Mouse (Mus musculus) ZHBTc4 (cell line): Measurements from ENCODE around the gene Tas2r138.
A peak's percentile ranks its signal among the peaks of the same experiment; 100 is the strongest.

Experiments
- DNase-seq: peaks from one replicate; pipeline ENCODE4 v3.0.0-alpha.2; 2011; ENCODE audit warnings: low read depth, low spot score

The Tas2r138 gene

DNA sequence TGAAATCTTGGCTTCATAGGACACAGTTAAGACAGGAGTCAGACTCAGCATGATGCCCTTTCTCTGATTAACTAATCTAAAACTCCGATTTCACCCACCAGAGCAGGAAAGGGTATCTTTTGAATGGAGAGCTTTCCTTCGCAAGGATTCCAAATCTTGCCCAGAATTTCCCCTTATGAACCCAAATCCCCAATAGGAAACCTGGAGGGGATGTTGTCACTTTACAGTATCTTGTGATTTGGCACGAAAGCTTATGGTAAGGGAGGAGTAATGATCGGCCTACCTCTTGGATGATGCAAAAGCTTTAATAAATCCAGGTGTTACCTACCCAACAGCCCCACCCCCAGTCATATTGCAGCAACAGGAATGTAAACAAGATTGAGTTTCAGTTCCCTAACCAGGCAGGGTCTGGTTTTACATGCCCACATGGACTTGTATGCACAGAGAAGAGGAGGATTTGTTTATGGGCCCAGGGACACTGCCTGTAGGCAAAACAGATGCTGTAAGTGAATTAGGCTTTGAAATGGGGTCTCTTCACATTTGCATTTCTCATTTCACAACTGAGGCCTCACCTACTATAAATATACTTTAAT lies at the start of gene Tas2r138:
Gene Tas2r138 (minus strand): TSS at position 51 of the 593 bp plus-strand sequence.
- no peak for DNase-seq

DNA sequence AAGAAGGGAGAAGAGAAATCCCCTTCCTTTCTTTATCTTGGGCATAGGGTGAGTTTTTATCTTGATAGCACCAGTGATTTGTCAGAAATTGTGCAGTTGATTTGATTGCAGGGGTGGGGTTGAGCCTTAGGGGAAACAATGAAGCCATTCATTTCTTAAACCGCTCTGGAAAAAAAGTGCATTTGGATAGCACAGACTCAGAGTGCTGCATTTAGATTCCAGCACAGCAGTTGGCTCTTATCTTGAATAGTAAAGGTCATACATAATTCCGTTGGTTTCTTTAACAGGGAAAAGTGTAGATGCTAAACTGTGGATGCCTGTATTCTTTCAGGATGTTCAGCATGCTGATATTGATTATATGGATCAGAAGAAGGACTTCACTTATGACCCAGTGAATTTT lies 47.8 kb upstream of the Tas2r138 start:
- DNase-seq, result no peak

DNA sequence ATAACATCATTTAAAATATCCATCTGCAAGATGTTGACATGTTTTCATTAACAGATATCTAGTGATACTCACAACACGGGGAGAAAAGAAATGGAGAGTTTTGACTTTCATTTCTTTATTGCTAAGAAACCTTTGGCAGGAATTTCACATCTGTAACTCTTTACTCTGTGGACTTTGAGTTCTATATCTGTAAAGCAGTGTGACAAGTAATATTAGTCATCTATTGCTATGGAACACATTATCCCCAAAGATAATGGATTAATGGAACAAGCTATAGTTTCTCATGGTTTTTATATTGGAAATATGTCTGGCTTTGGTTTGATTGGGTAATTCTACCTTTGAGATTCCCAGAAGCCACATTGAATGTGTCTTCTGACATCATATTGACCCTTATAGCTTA lies 37.8 kb upstream of the Tas2r138 start:
- DNase-seq, result no peak

DNA sequence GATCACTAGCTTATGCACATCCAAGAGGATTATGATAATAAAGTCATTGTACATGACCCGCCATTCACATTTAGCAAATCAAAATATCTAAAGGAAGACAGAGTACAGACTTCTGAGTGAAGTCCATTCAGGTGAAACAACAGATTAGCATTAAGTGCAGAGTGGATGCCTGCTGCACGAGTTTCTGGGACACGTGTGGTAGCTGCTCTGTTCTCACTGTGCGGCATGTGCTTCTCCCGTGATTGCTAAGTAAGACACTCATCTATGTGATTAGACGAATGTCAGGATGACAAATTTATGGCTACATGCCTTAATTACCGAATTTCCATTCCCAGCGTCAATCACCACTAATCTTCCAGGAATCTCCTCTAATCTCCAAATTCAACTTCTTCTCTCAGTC lies 32.6 kb upstream of the Tas2r138 start:
- no peak for DNase-seq

DNA sequence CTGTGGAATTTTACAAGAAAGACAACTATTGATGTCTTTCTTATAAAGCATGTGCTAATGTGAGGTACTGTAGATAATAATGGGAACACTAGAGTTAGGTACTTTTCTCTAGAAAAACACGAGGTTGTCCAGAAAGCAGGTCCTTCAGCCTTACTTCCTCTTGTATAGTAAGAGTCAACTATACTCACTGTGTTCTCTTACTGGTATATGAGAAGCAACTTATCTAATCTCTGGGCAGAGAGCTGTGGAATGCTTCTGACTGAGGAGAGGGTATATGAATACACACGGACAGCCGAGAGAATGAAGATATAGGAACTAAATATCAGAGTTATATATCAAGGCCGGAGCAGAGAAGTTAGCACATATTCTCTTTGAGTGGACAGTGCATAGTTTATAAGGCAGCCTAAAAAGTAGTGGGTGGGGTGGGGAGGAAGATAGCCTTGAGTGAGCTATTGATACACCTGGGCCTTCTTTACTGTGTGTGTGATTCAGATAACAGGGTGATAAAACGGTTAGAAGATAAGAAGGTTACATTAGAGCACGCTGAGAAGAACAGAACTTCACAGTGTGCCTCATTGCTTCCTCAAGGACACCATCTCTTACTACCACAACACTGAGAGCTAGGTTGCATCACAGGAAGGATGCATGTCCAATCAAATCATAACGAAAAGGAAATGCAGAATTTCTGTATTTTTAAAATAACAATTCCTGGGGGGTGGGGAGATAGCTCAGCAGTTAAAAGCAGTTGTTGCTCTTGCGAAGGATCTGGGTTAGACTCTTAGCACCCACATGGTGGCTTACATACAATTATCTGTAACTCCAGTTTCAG lies 27.8 kb upstream of the Tas2r138 start:
- no peak for DNase-seq

DNA sequence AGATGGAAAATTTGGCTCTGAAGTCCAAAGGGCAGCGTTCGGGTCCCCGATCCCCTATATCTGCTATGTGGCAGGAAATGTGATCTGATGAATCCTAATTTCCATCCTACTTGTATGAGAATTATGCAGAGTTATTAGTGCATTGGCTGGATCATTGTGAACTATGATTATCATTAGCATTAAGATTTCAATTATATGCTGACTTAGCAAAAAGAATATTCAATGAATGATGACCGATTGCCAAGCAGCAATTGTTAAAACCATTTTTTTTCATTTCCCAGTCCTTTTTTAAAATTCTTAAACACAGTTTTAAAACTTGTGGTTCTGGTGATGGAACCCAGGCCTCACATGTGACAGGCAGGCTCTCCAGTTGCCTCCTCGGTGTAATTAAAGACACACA lies 24.6 kb upstream of the Tas2r138 start:
- DNase-seq, result no peak

DNA sequence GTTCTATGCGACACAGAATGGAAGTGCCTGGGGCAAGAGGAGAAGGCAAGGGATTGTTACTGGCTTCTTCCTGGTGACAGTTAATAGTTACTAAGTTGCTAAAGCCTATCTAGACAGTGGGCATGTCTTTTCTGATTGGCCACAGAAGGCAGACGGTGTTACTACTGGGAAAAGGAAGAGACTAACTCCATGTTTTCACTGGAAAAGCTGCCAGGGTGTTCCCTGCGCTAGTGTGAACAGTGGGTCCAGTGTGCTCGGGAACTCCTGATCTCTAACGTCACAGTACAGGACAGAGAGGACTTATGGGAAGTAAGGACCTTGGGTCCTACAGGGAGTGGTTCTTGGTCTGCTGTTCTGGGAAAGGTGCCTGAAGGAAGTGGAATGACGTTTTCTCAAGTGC lies 22.4 kb upstream of the Tas2r138 start:
- DNase-seq, result no peak

DNA sequence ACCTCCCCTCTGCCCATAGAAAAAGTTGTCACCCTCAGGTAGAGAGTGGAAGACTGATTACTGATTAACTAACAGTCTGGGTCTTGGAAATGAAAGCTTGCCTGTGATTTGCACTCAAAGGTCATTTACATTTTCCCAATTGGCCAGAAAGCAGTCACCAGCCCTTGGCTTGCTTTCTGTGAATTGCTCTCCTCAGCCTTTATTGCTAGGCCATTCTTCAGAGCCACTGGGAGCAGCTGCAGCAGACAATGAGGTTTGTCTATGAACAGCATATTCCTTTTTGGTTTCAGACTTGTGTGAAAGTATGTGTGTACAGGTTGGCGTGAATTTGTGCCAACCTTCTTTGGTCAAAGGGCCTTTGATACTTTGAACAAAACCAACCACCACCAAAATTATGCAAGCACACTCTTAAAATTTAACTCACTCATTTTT lies 21.5 kb upstream of the Tas2r138 start:
- no peak for DNase-seq

DNA sequence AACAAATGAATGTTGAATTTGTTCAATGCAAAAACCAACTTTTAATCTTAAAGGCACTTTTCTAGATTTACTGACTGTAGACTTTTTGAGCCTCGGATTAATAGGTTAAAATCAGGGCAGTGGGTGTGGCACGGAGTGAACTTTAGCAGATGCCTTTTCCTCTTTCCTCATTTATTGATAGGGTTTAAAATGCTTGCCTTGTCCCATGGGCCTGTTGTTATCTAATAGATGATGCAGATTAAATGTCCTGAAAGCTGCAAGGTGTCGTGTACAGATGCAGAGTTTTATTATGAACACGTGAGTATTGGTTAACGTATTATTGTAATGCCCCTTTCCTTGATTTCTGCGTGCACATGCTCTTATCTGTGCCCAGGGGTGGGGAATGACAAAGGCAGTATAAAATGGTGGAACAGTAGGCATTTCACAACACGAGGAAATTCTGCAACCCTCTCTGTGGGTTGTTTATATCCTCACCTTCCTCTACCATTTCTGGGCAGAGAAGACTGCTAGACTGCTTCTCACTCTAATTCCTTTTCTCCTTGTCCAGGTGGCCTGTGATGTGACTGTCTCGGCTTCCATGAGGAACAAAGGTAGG lies 15.4 kb upstream of the Tas2r138 start, which contains the start of gene Mgam:
Gene Mgam (plus strand): TSS at position 426 of the 595 bp plus-strand sequence.
- no peak for DNase-seq

DNA sequence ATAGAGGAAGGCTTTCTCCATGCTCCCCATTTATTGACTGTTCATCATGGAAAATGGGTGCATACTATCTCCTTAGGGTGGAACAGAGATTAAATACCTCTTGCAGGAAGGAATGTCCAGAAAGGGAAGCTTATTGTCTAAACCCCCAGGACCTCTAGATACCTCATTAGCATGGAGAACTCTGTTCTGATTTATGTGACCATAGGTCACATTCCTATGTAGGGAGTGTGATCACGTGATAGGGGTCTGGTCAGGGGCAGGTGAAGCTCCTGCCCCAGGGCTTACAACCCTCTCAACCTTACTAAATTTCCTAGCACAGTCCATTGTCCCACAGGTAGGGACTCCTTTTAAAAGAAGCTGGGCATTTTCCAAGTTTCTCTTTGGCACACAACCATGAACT lies 13.0 kb upstream of the Tas2r138 start:
- DNase-seq, result peak; percentile 43

DNA sequence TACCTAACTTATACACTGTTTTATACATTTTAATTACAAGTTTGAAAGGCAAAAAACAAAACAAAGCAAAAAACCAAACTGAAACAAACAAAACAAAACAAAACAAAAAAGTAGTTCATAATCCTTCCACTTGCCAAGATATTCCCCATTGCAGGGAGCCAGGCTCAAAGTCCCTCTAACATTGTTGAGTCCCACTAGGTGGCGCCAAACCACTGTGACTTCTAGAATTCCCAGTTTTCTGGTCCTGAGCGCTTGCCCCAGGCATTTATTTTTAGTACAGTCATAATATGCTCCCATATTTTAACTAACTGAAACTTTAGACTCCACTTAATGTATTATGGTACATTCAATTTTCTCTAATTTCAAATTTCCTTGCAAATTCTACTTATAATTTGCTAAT lies 4.9 kb upstream of the Tas2r138 start:
- peak; percentile 68 for DNase-seq

DNA sequence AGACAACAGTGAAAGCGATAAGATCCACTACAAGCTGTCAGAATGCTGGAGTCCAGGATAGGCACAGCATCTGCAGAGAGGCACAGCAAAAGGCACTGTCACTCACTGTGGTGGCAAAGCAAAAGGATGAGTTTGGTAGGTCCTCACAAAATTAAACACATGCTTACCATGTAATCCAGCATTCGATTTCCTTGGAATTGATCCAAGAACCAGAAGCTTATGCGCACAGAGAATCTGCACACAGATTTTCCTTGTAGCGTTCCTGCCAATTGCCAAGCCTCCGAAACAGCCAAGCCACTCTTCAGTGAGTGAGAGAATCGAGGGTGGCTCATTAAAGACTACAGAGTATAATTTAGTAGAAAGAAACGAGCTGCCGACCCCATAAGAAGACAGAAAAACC lies 2.9 kb downstream of the Tas2r138 start:
- no peak for DNase-seq

DNA sequence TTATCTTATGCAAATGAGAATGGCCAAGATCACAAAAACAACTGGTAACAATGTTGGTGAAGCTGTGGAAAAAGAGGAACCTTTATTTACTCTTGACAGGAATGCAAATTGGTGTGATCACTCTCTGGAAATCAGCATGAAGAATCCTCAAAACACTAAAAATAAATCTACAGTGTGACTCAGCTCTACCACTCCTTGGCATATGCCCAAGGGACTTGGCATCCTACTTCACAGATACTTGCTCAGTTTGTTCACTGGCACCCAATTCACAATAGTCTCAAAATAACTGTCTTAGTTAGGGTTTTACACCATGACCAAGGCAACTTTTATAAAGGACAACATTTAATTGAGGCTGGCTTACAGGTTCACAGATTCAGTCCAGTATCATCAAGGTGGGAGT lies 5.7 kb downstream of the Tas2r138 start:
- DNase-seq, result no peak

DNA sequence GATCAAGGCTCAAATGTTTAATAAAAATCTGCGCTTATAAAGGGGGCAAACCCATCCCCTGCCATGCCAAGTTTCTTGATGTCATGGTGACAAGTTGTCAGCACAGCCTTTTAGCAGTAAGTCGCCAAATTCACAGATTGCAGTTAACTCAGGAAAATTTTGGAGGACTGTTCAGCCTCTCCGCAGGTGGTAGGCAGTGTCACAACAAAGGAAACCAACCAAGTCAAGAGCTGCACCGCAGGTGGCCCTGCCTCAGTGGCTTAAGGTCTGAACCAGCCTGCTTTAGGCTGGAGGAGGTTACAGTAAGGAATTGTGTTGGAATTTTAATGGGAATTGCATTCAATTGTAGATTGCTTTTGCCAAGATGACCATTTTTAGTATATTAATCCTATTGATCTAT lies 14.6 kb downstream of the Tas2r138 start:
- DNase-seq, result peak; percentile 69

DNA sequence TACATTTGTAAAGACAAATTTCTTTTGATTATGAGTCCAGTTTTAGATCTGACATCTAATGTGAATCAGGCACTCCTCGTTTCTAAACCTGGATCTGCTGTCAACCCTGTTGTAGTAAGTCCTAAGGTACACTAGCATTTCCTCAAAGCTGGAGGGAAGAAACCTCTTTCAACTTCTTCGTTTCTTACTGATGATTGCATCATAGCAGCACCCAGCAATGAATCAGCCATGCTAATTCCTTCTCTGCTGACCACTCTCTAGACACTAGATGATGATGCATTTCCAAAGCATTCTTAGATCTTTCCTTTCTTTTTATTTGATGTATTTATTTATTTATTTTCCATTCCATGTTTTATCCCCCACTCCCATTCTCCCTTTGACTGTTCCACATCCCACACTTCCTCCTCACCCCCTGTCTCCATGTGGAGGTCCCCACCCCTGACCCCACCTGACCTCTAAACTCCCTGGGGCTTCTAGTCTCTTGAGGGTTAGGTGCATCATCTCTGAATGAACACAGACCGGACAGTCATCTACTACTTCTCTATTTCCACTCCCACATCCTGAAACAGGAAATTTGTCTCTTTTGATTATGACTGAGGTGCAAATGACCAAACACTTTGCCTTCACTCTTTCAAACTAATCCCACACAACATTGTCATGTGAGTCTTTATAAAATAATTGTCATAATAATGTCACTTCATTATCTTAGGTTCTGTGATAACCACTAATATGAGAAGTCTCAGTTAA lies 18.1 kb downstream of the Tas2r138 start:
- no peak for DNase-seq

DNA sequence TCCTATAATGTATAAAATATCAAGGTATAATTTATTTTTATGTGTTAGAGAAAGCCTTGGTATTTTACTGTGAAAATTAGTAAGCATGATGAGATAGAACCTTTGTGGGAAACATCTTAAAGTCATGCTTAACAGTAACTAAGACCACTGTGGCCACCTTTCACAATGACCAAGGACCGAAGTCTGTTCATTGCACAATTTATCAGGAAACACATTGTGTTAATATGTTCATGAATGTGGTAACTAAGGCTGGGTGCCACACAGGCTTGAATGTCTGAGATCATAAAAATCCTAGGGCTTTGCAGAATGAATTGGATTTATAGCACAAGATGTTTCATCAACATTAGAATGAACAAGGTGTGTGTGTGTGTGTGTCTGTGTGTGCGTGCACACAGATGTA lies 24.8 kb downstream of the Tas2r138 start:
- DNase-seq, result no peak

DNA sequence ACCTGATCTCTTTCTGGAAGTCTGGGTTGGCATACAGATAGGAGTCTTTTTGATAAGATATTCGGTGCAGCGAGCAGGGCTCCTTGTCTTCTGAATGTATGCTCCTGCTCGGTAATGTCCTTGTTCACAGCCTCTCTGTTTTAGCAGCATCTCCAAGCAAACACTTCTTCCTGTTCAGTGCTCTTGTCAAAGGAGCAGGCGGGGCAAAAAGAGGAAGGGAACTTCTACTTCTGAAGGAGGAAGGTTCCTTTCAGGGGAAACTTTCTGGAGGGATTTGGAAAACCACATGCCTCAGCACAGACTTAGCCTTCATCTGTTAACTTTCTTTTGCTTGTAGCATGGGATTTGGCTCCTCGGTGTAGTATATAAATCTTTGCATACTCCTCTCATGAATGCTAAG lies 27.5 kb downstream of the Tas2r138 start, which contains the start of gene Clec5a:
Gene Clec5a (minus strand): TSS at position 177 of the 400 bp plus-strand sequence.
- DNase-seq, result no peak

DNA sequence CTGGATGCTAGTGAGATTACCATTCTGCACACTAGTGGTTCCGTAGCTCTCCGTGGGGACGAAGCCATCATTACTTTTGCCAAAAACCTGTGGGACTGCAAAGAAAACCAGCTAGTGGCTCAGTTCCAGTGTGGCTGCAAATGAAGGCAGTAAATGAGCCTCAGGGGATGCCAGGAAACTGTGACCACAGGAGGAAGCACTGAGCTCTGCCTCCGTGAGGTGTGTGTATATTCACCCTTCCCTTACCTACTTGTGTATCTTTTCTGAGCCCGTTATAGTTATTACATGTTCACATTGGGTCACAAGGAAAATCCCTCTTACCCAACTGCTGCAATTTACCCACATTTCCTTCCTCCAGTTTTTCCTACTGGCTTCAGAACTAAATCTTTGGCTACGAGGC lies 28.8 kb downstream of the Tas2r138 start:
- no peak for DNase-seq

DNA sequence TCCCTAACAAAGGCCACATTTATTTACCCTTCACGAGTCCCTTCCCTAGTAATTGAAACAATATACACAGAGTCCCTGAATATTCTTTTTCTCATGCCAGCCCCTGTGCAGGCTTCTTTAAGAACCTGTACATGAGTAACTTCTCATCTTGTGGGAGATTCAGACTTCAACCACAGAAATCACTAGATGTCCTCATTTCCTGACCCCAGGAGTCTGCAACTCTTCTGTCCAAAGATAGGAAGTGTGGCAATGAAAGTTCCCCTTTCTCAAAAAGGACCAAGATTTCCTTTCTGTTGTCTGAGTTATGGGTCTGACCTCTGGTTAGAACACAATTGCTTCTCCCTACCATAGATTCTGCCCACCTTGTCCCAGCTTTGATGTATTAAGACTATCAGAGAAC lies 36.8 kb downstream of the Tas2r138 start:
- no peak for DNase-seq

DNA sequence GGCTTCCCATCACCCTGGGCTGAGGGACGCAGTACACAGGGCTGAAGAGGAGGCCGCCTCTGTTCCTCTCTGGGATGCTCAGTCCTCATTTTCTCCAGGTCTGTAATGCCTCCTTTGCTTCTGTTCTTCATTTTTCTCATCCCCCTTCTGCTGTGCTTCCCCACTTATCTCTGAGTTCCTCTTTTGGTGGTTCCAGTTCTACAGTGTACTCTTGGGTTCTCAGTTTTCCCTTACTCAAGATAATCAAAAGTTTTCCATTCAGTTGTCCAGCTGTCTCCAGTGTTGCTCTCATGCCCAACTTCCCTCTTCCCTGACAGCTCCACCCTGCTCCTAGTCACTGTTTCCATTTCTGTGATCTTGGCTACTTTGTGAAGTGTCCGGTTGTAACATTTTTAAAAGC lies 39.5 kb downstream of the Tas2r138 start:
- no peak for DNase-seq

DNA sequence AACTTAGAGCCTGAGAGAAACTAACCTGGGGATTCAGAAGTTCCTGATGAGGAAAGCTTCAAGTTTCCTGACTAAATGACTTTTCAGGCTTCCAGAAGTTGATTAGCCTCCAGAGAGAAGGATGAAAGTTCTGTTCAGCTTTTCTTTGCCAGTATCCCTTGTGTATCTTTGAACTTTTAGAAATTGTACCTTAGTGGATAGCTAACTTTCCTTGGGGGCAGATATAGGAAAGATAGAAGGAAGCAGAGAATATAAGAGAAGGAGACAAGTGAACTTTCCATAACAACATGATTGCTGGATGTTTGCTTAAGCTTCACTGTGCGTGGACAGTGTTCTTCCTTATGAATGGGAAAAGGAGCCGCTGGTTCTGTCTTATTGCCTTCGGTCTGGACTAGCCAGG lies 43.9 kb downstream of the Tas2r138 start, which contains the start of gene Olfr460:
Gene Olfr460 (plus strand): TSS at position 301 of the 400 bp plus-strand sequence.
- no peak for DNase-seq
